ENCODE assay signal across 8 mouse cellular contexts in the genomic region with DNA sequence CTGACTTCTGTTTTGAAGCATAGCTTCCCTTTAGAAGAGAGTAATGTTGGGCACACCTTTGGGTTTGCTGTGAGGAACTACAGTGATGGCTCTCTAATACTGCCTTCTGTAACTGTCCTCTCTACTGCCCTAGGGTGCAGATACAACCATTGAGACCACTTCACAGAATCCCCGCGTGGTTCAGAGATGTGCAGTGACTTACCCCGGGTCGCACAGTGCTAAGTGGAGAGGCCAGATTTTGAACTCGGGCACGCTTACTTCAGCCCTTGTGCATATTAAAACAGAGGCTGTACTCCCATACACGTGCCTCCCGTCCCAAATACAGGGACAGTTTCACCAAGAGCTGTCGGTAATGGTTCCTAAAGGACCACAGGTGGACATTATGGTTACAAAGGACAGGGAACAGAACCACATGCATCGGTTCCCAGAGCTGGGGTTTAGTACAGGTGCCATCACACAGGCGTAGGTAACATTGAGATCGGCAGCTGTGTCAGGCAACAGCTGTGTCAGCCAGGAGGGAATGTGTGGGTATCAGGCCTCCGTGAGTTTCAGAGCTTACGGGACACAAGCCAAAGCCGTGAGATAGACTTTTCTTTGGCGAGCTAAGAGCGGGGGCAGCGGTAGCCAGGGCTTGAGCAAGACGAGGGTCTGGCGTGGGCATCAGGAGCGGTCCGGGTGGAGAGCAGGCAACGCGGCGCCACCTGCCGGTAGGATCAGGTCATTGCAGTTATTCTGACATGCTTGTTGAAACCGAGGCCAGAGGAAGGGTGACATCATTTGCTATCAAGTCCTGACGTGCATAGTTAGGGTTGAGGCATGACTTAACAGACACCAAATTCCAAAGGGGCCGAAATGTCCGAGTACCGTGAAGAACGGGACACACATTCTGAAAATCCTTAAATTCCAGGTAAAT.
DNase-seq lines count a peak whose midpoint lies in the region; ATAC-seq lines count a peak whose summit lies in the region.

No protein-coding gene starts in this region.

- H3K4me2 ChIP-seq in heart, embryonic 14.5 days (ENCODE audit: low read length), result peak overlapping the region; percentile 55
- H3K4me2 ChIP-seq in liver, embryonic 11.5 days, result peak overlapping the region; percentile 64
- H3K4me2 ChIP-seq in stomach, embryonic 14.5 days (replicated peaks; ENCODE audit: low read depth, low read length), result peak overlapping the region; percentile 39

- H3K36me3 ChIP-seq in forebrain, embryonic 10.5 days (replicated peaks), result no peaks in the 10 kb centered on the region
- no peaks in the 10 kb centered on the region for H3K36me3 ChIP-seq in heart, embryonic 14.5 days (ENCODE audit: control insufficient read depth, insufficient read depth, low read length)
- no peaks in the 10 kb centered on the region for H3K36me3 ChIP-seq in liver, embryonic 11.5 days (ENCODE audit: control insufficient read depth, insufficient read depth, low read length)
- H3K36me3 ChIP-seq in stomach, embryonic 14.5 days (ENCODE audit: control insufficient read depth, insufficient read depth, low read length), result no peaks in the 10 kb centered on the region

- H3K27me3 ChIP-seq in forebrain, embryonic 10.5 days (ENCODE audit: poor library complexity, severe bottlenecking), result peaks cover 29% of the 10 kb centered on the region
- no peaks in the 10 kb centered on the region for H3K27me3 ChIP-seq in heart, embryonic 14.5 days (ENCODE audit: control insufficient read depth, insufficient read depth, low read length)
- no peaks in the 10 kb centered on the region for H3K27me3 ChIP-seq in liver, embryonic 11.5 days (replicated peaks; ENCODE audit: control insufficient read depth, insufficient read depth, low read length)
- H3K27me3 ChIP-seq in stomach, embryonic 14.5 days (ENCODE audit: control insufficient read depth, insufficient read depth, low read length), result no peaks in the 10 kb centered on the region

- H3K4me3 ChIP-seq in forebrain, embryonic 10.5 days, result peak overlapping the region; percentile 45
- peak overlapping the region; percentile 17 to 18 for H3K4me3 ChIP-seq in heart, embryonic 14.5 days (ENCODE audit: control insufficient read depth in 1 of 2, insufficient read depth in 1 of 2, low read depth in 1 of 2, low read length in 2 of 2)
- H3K4me3 ChIP-seq in liver, embryonic 11.5 days (ENCODE audit: low read depth, low read length), result peak overlapping the region; percentile 25
- H3K4me3 ChIP-seq in stomach, embryonic 14.5 days (ENCODE audit: low read depth, low read length), result peak overlapping the region; percentile 1; the same call in 1 of the 2 replicates

- peak; percentile 77 to 85 for DNase-seq in CD8-positive naive resting alpha-beta T cell, adult 2 months (ENCODE audit: low read depth in 2 of 2, low spot score in 2 of 2)
- DNase-seq in c-Kit-positive CD71-positive TER-119-negative erythroid progenitor cells, embryonic 14.5 days (ENCODE audit: low read depth), result peak; percentile 76
- DNase-seq in forebrain, embryonic 10.5 days (ENCODE audit: extremely low spot score, low spot score), result peak; percentile 91
- DNase-seq in kidney, postnatal 10 days, result peak; percentile 93
- peak; percentile 85 for DNase-seq in liver, embryonic 11.5 days (ENCODE audit: low spot score)
- DNase-seq in natural killer cell, adult 2 months (ENCODE audit: low spot score in 2 of 2), result peak; percentile 83 to 88

- no peak overlapping the region for H3K9ac ChIP-seq in heart, embryonic 14.5 days (ENCODE audit: low read length)
- H3K9ac ChIP-seq in liver, embryonic 11.5 days (ENCODE audit: low read depth, low read length), result no peak overlapping the region
- no peak overlapping the region for H3K9ac ChIP-seq in stomach, embryonic 14.5 days (replicated peaks; ENCODE audit: low read depth, low read length)

- 5% methylated on average over 32 of the region's 32 CpGs for WGBS in forebrain, embryonic 10.5 days
- 7% methylated on average over 32 of the region's 32 CpGs for WGBS in heart, embryonic 14.5 days
- 7% methylated on average over 32 of the region's 32 CpGs for WGBS in liver, embryonic 11.5 days
- WGBS in stomach, embryonic 14.5 days, result 7% methylated on average over 32 of the region's 32 CpGs

- H3K9me3 ChIP-seq in forebrain, embryonic 10.5 days, result no peaks in the 10 kb centered on the region
- no peaks in the 10 kb centered on the region for H3K9me3 ChIP-seq in heart, embryonic 14.5 days (ENCODE audit: control insufficient read depth, low read length)
- no peaks in the 10 kb centered on the region for H3K9me3 ChIP-seq in liver, embryonic 11.5 days (ENCODE audit: control insufficient read depth, low read length)
- no peaks in the 10 kb centered on the region for H3K9me3 ChIP-seq in stomach, embryonic 14.5 days (ENCODE audit: control insufficient read depth, low read depth, low read length)

- no peak overlapping the region for H3K27ac ChIP-seq in forebrain, embryonic 10.5 days
- no peak overlapping the region for H3K27ac ChIP-seq in heart, embryonic 14.5 days (replicated peaks in 1 of 2; ENCODE audit: control insufficient read depth in 1 of 2, insufficient read depth in 1 of 2, low read depth in 2 of 2, low read length in 2 of 2)
- H3K27ac ChIP-seq in liver, embryonic 11.5 days (ENCODE audit: low read depth, low read length), result no peak overlapping the region
- H3K27ac ChIP-seq in stomach, embryonic 14.5 days (ENCODE audit: low read length), result no peak overlapping the region

- H3K4me1 ChIP-seq in forebrain, embryonic 10.5 days, result peaks cover 13% of the 10 kb centered on the region
- H3K4me1 ChIP-seq in heart, embryonic 14.5 days (ENCODE audit: control insufficient read depth in 2 of 2, insufficient read depth in 2 of 2, low read length in 2 of 2), result peaks cover 6 to 21% of the 10 kb centered on the region in 2 experiments
- H3K4me1 ChIP-seq in liver, embryonic 11.5 days (replicated peaks; ENCODE audit: control insufficient read depth, insufficient read depth, low read length), result 0 out of 2 replicates have a peak, but pooled peaks cover 3% of the 10 kb centered on the region
- no peaks in the 10 kb centered on the region for H3K4me1 ChIP-seq in stomach, embryonic 14.5 days (ENCODE audit: control insufficient read depth, insufficient read depth, low read length)

- 0 out of 2 replicates have a peak, but pooled peaks have one; percentile 44 for ATAC-seq in heart, embryonic 14.5 days (ENCODE audit: insufficient number of reproducible peaks, insufficient read depth, low FRiP score, low read depth)
- peak; percentile 77 for ATAC-seq in liver, embryonic 11.5 days (replicated peaks; ENCODE audit: low FRiP score)
- peak; percentile 30; the same call in 1 of the 2 replicates for ATAC-seq in stomach, embryonic 14.5 days (ENCODE audit: insufficient number of reproducible peaks, insufficient read depth, low FRiP score, low read depth)
